Mouse (Mus musculus) small intestine, adult 2 months (tissue): ENCODE results near the gene Trp53bp1.

Experiments used
- CTCF ChIP-seq: fragments of 200-500 bp; IDR thresholded peaks from 2 replicates; pipeline ENCODE4 v1.5.1; 2012; ENCODE audit warnings: low read depth, mild to moderate bottlenecking, control low read depth, inconsistent platforms, low read length, moderate library complexity, mixed read lengths; ENCODE audit not compliant: insufficient replicate concordance, insufficient read length; ENCODE audit errors: extremely low read depth
- POLR2A ChIP-seq: fragments of 200-500 bp; IDR thresholded peaks from 2 replicates; pipeline ENCODE4 v1.6.1; 2012; ENCODE audit warnings: low read depth, mild to moderate bottlenecking, control low read depth, inconsistent platforms, low read length, moderate library complexity

- TF ChIP-seq CTCF (no peak), POLR2A (no peak)
These were observed 102.0 kb downstream of the Trp53bp1 start for GRCm38 (mm10) chr2:121169173-121169572.
